Mouse (Mus musculus) embryonic facial prominence, embryonic 11.5 days (tissue): Measurements from ENCODE around the gene Apobec1. TPM values are rescaled to one million over a fixed set of nuclear protein-coding genes. Genes with fewer than 3 reads are reported as not detected.

ENCODE experiments used
- ATAC-seq: fragments of 200-750 bp; cut with Nextera tagmentation; replicated peaks from 2 replicates; pipeline ENCODE4 v1.8.0; 2017; ENCODE audit warnings: low read depth; ENCODE audit not compliant: insufficient number of reproducible peaks, low FRiP score, low TSS enrichment
- DNase-seq: peaks from one replicate; pipeline ENCODE4 v3.0.0-alpha.2; 2015; ENCODE audit warnings: low spot score
- H3K27ac ChIP-seq: fragments of 300-500 bp; sonication (generic); replicated peaks from 2 replicates; pipeline ENCODE4 v1.5.1; 2014; ENCODE audit warnings: mild to moderate bottlenecking, low read depth, low read length, control low read depth
- H3K27me3 ChIP-seq: fragments of 300-500 bp; sonication (generic); 2 replicates; pipeline ENCODE4 v1.6.1; 2014; ENCODE audit warnings: mild to moderate bottlenecking, low read length, moderate library complexity, mixed read lengths; ENCODE audit not compliant: control insufficient read depth, insufficient read depth
- H3K36me3 ChIP-seq: fragments of 300-500 bp; sonication (generic); replicated peaks from 2 replicates; pipeline ENCODE4 v1.6.1; 2014; ENCODE audit warnings: low read depth, mild to moderate bottlenecking, low read length, moderate library complexity, mixed read lengths; ENCODE audit not compliant: control insufficient read depth, insufficient read depth
- H3K4me1 ChIP-seq: fragments of 300-500 bp; sonication (generic); 2 replicates; pipeline ENCODE4 v1.6.1; 2014; ENCODE audit warnings: low read length, mixed read lengths; ENCODE audit not compliant: control insufficient read depth, insufficient read depth
- H3K4me2 ChIP-seq: fragments of 300-500 bp; sonication (generic); 2 replicates; pipeline ENCODE4 v1.6.1; 2014; ENCODE audit warnings: low read depth, mild to moderate bottlenecking, control low read depth, low read length, moderate library complexity
- H3K4me3 ChIP-seq: fragments of 300-500 bp; sonication (generic); 2 replicates; pipeline ENCODE4 v1.5.1; 2014; ENCODE audit warnings: low read depth, low read length, control low read depth
- H3K9ac ChIP-seq: fragments of 300-500 bp; sonication (generic); replicated peaks from 2 replicates; pipeline ENCODE4 v1.6.1; 2014; ENCODE audit warnings: mild to moderate bottlenecking, control low read depth, low read length
- H3K9me3 ChIP-seq: fragments of 300-500 bp; sonication (generic); replicated peaks from 2 replicates; pipeline ENCODE4 v1.6.1; 2016; ENCODE audit warnings: mild to moderate bottlenecking, low read length, inconsistent platforms, mixed read lengths; ENCODE audit not compliant: control insufficient read depth
- WGBS: fragments of 180-500 bp; shearing (Covaris S2); extraction: QIAGEN DNeasy Blood & Tissue Kit; methylation state at CpG from one replicate; pipeline ENCODE4 v1.1.7; 2014; 5-methylcytosine and 5-hydroxymethylcytosine counted together
- polyA plus RNA-seq: library from polyadenylated mRNA; unstranded; fragments of >200 nt; fragmentation: Nextera tagmentation; extraction: Ambion mirVana; gene quantifications from 2 replicates; pipeline ENCODE4 v1.2.1, GENCODE M21; 2014

The Apobec1 gene
- polyA plus RNA-seq, 1 experiment from 2014 or later, result 2.6 TPM

DNA sequence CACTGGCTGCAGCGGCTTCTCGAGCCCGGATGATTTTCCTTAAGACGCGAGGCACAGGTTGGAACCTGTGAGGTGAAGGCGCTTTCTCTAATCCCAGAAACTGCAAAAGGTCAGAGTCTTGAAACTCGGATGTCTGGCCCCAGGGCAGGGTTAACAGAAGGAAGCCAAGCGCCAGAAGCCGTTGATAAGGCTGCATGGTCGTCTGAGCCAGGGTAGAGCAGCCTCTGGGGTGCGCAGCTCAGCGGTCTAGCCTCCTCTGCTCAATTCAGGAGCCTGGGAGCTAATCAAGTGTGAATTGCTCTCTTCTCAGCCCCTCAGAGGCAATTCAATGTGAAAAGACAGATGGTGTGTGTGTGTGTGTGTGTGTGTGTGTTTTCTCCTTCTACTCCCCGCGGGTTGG, 7.5 kb upstream of the Apobec1 start, which contains the start of gene Gdf3:
Gene Gdf3 (minus strand): TSS at position 317 of the 400 bp plus-strand sequence.
- H3K9me3 ChIP-seq, result no peaks in the 10 kb centered on the region
- no peaks in the 10 kb centered on the region for H3K36me3 ChIP-seq
- DNase-seq, result no peak
- H3K27ac ChIP-seq, result no peak within 1 kb of the TSS
- H3K9ac ChIP-seq, result no peak within 1 kb of the TSS
- no peak within 1 kb of the TSS for H3K4me2 ChIP-seq
- no peak for ATAC-seq
- 64% methylated on average over 14 of the region's 14 CpGs for WGBS
- H3K27me3 ChIP-seq, result no peaks in the 10 kb centered on the region
- H3K4me3 ChIP-seq, result no peak within 1 kb of the TSS
- H3K4me1 ChIP-seq, result no peaks in the 10 kb centered on the region

DNA sequence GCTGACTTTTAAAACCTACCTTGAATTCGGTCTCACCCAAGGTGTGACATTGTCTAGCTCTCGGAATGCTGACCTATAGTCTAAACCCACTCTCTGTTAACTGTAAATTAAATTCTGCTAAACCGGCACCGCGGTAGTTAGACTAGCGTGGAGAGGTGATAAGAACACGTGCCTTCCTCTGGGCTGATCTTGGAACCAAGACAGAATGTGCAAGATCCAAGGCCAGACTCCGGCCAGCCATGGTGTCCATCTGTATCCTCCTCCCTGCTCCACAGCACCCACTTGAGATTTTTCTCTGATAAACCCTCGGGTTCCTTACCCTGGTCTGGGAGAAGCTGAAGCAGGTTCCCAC, 7.1 kb upstream of the Apobec1 start:
- H3K27ac ChIP-seq, result no peak overlapping the region
- no peaks in the 10 kb centered on the region for H3K9me3 ChIP-seq
- DNase-seq (no peak), ATAC-seq (no peak)
- 79% methylated on average over 9 of the region's 9 CpGs for WGBS
- H3K9ac ChIP-seq, result no peak overlapping the region
- H3K27me3 ChIP-seq, result no peaks in the 10 kb centered on the region
- no peaks in the 10 kb centered on the region for H3K4me1 ChIP-seq
- H3K36me3 ChIP-seq, result no peaks in the 10 kb centered on the region
- H3K4me2 ChIP-seq, result no peak overlapping the region
- no peak overlapping the region for H3K4me3 ChIP-seq

DNA sequence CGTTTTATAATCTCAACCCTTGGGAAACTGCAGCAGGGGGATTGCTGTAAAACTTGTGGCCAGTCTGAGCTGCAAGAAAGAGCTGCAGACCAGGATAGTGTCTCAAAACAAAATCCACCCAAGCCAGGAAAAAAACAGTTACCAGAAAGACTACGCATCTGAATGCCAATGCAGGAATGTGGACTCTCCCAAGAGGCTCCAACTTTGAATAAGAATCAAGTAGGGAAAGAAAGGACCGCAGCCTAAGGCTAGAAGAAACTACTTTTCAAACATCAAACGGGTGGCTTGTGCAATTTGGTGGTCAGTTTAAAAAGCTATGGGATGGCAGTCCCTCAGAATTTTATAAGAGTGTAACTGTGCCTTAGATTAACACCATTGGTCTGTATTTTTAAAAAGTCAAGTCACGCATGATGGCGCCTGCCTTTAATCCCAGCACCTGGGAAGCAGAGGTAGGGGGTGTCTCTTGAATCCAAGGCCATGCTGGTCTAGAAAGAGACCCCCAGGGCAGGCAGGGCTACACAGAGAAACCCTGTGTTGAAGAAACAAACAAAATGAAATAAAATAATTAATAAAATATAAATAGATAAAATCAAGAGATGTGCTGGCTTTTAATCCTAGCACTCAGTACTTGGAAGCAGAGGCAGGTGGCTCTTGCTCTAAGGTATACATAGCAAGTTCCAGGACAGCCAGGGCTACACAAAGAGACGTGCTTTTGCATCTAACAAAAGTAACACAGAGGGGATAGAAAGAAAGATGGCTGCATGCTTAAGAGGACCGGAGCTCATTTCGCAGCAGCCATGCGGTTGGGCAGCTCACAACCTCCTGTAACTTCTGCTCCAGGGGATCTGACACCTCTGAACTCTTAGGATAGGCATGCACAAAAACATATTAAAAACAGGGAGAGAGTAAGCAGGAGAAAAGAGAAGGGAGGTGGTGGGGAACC, 6.5 kb upstream of the Apobec1 start:
- DNase-seq (no peak), ATAC-seq (no peak)
- H3K4me3 ChIP-seq, result no peak overlapping the region
- no peaks in the 10 kb centered on the region for H3K9me3 ChIP-seq
- H3K4me1 ChIP-seq, result no peaks in the 10 kb centered on the region
- H3K27me3 ChIP-seq, result no peaks in the 10 kb centered on the region
- H3K36me3 ChIP-seq, result no peaks in the 10 kb centered on the region
- 71% methylated on average over 10 of the region's 10 CpGs for WGBS
- no peak overlapping the region for H3K9ac ChIP-seq
- H3K4me2 ChIP-seq, result no peak overlapping the region
- H3K27ac ChIP-seq, result no peak overlapping the region

- Histone ChIP-seq H3K4me1 (no peaks in the 10 kb centered on the region), H3K9ac (no peak overlapping the region), H3K4me3 (no peak overlapping the region), H3K27ac (no peak overlapping the region), H3K36me3 (no peaks in the 10 kb centered on the region), H3K27me3 (no peaks in the 10 kb centered on the region), H3K9me3 (no peaks in the 10 kb centered on the region), H3K4me2 (no peak overlapping the region)
- ATAC-seq, result no peak
- WGBS, result 94% methylated on average over 12 of the region's 12 CpGs
- no peak for DNase-seq
These were observed 5.5 kb upstream of the Apobec1 start for GRCm38 (mm10) chr6:122607700-122608099.

DNA sequence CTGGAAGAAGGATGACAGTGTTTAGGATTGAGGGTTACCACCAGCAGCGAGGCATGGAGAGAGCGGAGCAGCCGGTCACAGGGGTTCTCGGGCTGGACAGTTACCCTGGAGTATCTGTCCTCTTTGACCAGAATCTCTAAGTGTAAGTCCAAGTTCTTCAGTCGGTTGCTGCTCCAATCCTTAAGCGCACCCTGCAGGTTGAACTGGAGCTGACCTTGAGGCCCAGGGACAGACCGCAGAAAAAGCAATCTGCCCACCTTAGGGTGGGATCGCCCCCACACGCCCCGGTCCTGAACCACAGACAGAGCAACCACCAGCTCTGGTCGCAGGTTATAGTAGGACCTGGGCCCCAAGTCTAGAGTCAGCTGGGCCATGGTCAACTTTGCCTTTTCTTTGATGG, 4.4 kb upstream of the Apobec1 start:
- Histone ChIP-seq H3K36me3 (no peaks in the 10 kb centered on the region), H3K4me3 (no peak overlapping the region), H3K9me3 (no peaks in the 10 kb centered on the region), H3K9ac (no peak overlapping the region), H3K27ac (no peak overlapping the region), H3K4me2 (no peak overlapping the region), H3K4me1 (no peaks in the 10 kb centered on the region), H3K27me3 (no peaks in the 10 kb centered on the region)
- 92% methylated on average over 11 of the region's 11 CpGs for WGBS
- ATAC-seq, result no peak
- DNase-seq, result no peak

DNA sequence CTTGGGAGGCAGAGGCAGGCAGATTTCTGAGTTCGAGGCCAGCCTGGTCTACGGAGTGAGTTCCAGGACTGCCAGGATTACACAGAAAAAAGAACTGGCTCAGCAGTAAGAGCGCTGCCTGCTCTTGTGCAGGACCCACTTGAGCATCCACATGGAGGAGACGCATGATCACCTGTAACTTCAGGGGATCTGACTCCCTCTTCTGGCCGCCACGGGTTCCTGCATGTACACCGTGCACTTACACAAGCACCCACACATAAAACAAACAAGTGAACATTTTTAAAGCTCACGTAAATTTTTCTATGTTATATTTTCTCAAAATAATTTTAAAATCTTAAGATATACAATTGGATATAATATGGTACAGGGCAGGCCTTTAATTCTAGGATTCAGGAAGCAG, 3.2 kb upstream of the Apobec1 start:
- Histone ChIP-seq H3K27me3 (no peaks in the 10 kb centered on the region), H3K4me1 (no peaks in the 10 kb centered on the region), H3K4me3 (no peak overlapping the region), H3K9me3 (no peaks in the 10 kb centered on the region), H3K36me3 (no peaks in the 10 kb centered on the region), H3K9ac (no peak overlapping the region), H3K4me2 (no peak overlapping the region), H3K27ac (no peak overlapping the region)
- ATAC-seq (no peak), DNase-seq (no peak)
- WGBS, result 88% methylated on average over 8 of the region's 8 CpGs

DNA sequence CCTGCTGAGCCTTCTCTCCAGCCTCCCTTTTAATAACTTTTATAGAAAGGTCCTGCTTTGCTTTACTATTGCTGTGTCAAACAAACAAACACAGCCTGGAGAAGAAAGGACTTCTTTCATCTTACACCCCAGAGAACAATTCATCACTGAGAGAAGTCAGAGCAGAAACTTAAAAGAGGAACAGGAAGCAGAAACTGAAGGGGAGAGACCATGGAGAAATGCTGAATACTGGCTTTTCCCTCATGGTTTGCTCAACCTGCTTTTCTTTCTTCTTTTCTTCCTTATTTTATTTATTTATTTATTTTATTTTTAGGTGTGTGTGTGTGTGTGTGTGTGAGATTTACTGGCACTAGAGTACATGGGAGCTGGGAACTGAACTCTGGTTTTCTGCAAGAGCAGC, 2.0 kb upstream of the Apobec1 start:
- no peaks in the 10 kb centered on the region for H3K9me3 ChIP-seq
- ATAC-seq (no peak), DNase-seq (no peak)
- no peaks in the 10 kb centered on the region for H3K36me3 ChIP-seq
- H3K27ac ChIP-seq, result no peak overlapping the region
- no peak overlapping the region for H3K9ac ChIP-seq
- no peak overlapping the region for H3K4me3 ChIP-seq
- no peak overlapping the region for H3K4me2 ChIP-seq
- no peaks in the 10 kb centered on the region for H3K4me1 ChIP-seq
- H3K27me3 ChIP-seq, result no peaks in the 10 kb centered on the region

GRCm38 (mm10) chr6:122602992-122603322, 713 bp upstream of the Apobec1 start:
- Histone ChIP-seq H3K4me2 (no peak overlapping the region), H3K4me3 (no peak overlapping the region)
- WGBS, result 46% methylated on average over 1 of the region's 1 CpGs

More at GRCm38 (mm10) chr6:122602992-122603322, 713 bp upstream of the Apobec1 start:
- no peak overlapping the region; the same call in 1 of the 2 replicates for H3K9ac ChIP-seq
- no peaks in the 10 kb centered on the region for H3K27me3 ChIP-seq
- no peaks in the 10 kb centered on the region for H3K9me3 ChIP-seq
- no peaks in the 10 kb centered on the region for H3K36me3 ChIP-seq
- no peak for DNase-seq
- H3K27ac ChIP-seq, result no peak overlapping the region
- no peak for ATAC-seq
- H3K4me1 ChIP-seq, result no peaks in the 10 kb centered on the region
